Mouse (Mus musculus): ENCODE results near the gene Dab1. TPM values are rescaled to one million over a fixed set of nuclear protein-coding genes. Genes with fewer than 3 reads are reported as not detected.

Dab1 gene
- total and polyA plus RNA-seq, 2 experiments: 0.02 to 0.09 TPM

- TF ChIP-seq POLR2A (IDR thresholded peaks at IDR 0.05; ENCODE audit: extremely low read depth, insufficient read depth, low read length): no peak
- no peak for TF ChIP-seq CTCF (IDR thresholded peaks at IDR 0.05; ENCODE audit: low read depth, low read length)
- Histone ChIP-seq H3K36me3 (ENCODE audit: control insufficient read depth, insufficient read depth, low read length) (no peaks in the 10 kb centered on the region), H3K4me3 (ENCODE audit: insufficient read depth, low read depth, low read length) (no peak overlapping the region), H3K27ac (replicated peaks; ENCODE audit: insufficient read depth, low read depth, low read length) (no peak overlapping the region), H3K79me2 (ENCODE audit: control insufficient read depth, insufficient read depth, low read length) (no peaks in the 10 kb centered on the region), H3K27me3 (ENCODE audit: control insufficient read depth, insufficient read depth, low read length) (no peaks in the 10 kb centered on the region), H3K9ac (ENCODE audit: low read depth, low read length) (no peak overlapping the region), H3K4me1 (ENCODE audit: control insufficient read depth, insufficient read depth, low read length) (no peaks in the 10 kb centered on the region)
- no peak for DNase-seq (ENCODE audit: extremely low read depth, low read depth, low spot score)
- WGBS: 71% methylated on average over 3 of the region's 3 CpGs
Measured at GRCm38 (mm10) chr4:103881641-103882040, 262.5 kb downstream of the Dab1 start.

DNA sequence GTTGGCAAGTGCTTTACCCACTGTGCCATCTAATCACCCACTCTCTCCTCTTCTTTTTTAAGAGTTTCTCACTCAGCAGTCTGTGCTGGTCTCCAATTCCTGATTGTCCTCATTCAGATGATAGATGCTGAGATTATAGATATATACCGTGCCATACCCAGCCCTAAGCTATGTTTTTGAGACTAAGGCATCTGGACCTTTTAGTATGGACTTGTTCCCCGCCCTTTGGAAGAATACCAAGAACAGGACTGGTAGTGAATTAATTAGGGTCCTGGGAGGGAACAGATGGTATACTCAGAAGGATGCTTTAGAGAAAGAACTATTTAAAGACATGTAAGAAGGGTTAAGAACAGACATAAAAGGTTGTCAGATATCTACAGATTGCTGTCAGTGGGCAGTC is 268.9 kb downstream of the Dab1 start:
- TF ChIP-seq CTCF (IDR thresholded peaks at IDR 0.05; ENCODE audit: low read depth, low read length) (no peak), POLR2A (IDR thresholded peaks at IDR 0.05; ENCODE audit: extremely low read depth, insufficient read depth, low read length) (no peak)
- no peaks in the 10 kb centered on the region for H3K4me1 ChIP-seq (ENCODE audit: control insufficient read depth, insufficient read depth, low read length)
- H3K27me3 ChIP-seq (ENCODE audit: control insufficient read depth, insufficient read depth, low read length): no peaks in the 10 kb centered on the region
- no peak overlapping the region for H3K4me3 ChIP-seq (ENCODE audit: insufficient read depth, low read depth, low read length)
- H3K79me2 ChIP-seq (ENCODE audit: control insufficient read depth, insufficient read depth, low read length): no peaks in the 10 kb centered on the region
- H3K36me3 ChIP-seq (ENCODE audit: control insufficient read depth, insufficient read depth, low read length): no peaks in the 10 kb centered on the region
- no peak overlapping the region for H3K9ac ChIP-seq (ENCODE audit: low read depth, low read length)
- no peak overlapping the region for H3K27ac ChIP-seq (replicated peaks; ENCODE audit: insufficient read depth, low read depth, low read length)
- 79% methylated on average over 2 of the region's 2 CpGs for WGBS
- no peak for DNase-seq (ENCODE audit: extremely low read depth, low read depth, low spot score)

DNA sequence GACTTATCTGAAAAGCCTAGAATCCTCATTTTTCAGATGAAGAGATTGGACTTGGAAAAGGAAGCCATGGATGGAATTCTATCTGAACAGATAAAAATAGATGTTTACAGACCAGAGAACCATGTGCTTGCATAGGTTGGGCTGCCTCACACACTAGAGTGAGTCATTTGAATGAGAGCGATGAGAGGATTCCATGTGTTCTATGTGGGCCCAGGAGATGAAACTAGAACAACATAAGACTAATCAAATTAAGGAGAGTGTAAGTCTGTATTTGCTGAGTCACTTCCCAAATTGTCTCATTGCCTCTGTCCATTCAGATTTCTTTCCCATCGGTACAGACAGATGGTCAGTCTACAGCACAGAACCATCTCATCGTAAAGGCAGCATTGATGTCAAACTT is 270.0 kb downstream of the Dab1 start:
- no peaks in the 10 kb centered on the region for H3K79me2 ChIP-seq (ENCODE audit: control insufficient read depth, insufficient read depth, low read length)
- H3K27me3 ChIP-seq (ENCODE audit: control insufficient read depth, insufficient read depth, low read length): no peaks in the 10 kb centered on the region
- no peak overlapping the region for H3K9ac ChIP-seq (ENCODE audit: low read depth, low read length)
- TF ChIP-seq CTCF (IDR thresholded peaks at IDR 0.05; ENCODE audit: low read depth, low read length) (no peak), POLR2A (IDR thresholded peaks at IDR 0.05; ENCODE audit: extremely low read depth, insufficient read depth, low read length) (no peak)
- WGBS: 93% methylated on average over 3 of the region's 3 CpGs
- H3K4me3 ChIP-seq (ENCODE audit: insufficient read depth, low read depth, low read length): no peak overlapping the region
- H3K4me1 ChIP-seq (ENCODE audit: control insufficient read depth, insufficient read depth, low read length): no peaks in the 10 kb centered on the region
- no peak overlapping the region for H3K27ac ChIP-seq (replicated peaks; ENCODE audit: insufficient read depth, low read depth, low read length)
- DNase-seq (ENCODE audit: extremely low read depth, low read depth, low spot score): no peak
- H3K36me3 ChIP-seq (ENCODE audit: control insufficient read depth, insufficient read depth, low read length): no peaks in the 10 kb centered on the region

DNA sequence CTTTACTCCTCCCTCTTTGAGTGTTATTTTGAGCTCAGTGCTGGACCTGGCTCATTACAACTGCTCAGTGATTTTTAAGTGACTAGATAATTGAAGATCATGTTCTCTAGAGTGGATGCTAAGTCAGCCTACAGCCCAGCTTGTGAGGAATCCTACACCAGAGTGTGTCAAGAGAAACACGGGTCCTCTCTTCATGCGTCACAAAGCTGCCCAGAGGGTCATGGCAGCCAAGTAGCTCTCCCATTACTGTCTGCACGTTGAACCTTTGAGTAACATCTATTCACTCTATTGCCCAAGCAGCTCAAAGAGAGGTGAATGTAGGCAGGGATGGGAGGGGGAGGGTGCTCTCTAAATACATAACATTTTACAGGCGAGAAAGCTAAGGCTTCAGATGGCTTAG is 277.6 kb downstream of the Dab1 start:
- Histone ChIP-seq H3K9ac (ENCODE audit: low read depth, low read length) (no peak overlapping the region), H3K36me3 (ENCODE audit: control insufficient read depth, insufficient read depth, low read length) (no peaks in the 10 kb centered on the region), H3K27ac (replicated peaks; ENCODE audit: insufficient read depth, low read depth, low read length) (no peak overlapping the region), H3K4me3 (ENCODE audit: insufficient read depth, low read depth, low read length) (no peak overlapping the region), H3K4me1 (ENCODE audit: control insufficient read depth, insufficient read depth, low read length) (no peaks in the 10 kb centered on the region), H3K27me3 (ENCODE audit: control insufficient read depth, insufficient read depth, low read length) (no peaks in the 10 kb centered on the region), H3K79me2 (ENCODE audit: control insufficient read depth, insufficient read depth, low read length) (no peaks in the 10 kb centered on the region)
- WGBS: 74% methylated on average over 4 of the region's 4 CpGs
- DNase-seq (ENCODE audit: extremely low read depth, low read depth, low spot score): no peak
- TF ChIP-seq POLR2A (IDR thresholded peaks at IDR 0.05; ENCODE audit: extremely low read depth, insufficient read depth, low read length): no peak

DNA sequence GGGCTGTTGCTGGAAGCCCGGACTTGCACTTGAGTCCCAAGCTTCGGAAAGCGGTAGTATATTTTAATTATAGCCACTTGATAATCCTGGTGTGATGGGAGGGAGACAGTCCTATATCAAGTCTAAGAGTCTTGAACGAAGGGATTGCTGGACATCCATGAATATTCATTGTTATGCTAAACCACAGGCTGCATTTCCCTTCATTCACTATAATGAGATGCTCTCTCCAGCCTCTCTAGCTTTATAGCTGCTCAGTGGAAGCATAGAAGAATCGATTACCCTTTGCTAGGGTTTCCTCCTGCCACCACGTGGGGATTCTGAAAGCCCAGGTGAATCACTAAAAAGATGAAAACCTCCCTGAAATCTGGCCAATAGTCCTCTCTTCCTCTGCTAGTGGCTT is 278.5 kb downstream of the Dab1 start:
- Histone ChIP-seq H3K79me2 (ENCODE audit: control insufficient read depth, insufficient read depth, low read length) (no peaks in the 10 kb centered on the region), H3K4me1 (ENCODE audit: control insufficient read depth, insufficient read depth, low read length) (no peaks in the 10 kb centered on the region), H3K27me3 (ENCODE audit: control insufficient read depth, insufficient read depth, low read length) (no peaks in the 10 kb centered on the region), H3K36me3 (ENCODE audit: control insufficient read depth, insufficient read depth, low read length) (no peaks in the 10 kb centered on the region), H3K4me3 (ENCODE audit: insufficient read depth, low read depth, low read length) (no peak overlapping the region), H3K27ac (replicated peaks; ENCODE audit: insufficient read depth, low read depth, low read length) (no peak overlapping the region), H3K9ac (ENCODE audit: low read depth, low read length) (no peak overlapping the region)
- no peak for DNase-seq (ENCODE audit: extremely low read depth, low read depth, low spot score)
- TF ChIP-seq CTCF (IDR thresholded peaks at IDR 0.05; ENCODE audit: low read depth, low read length): no peak
- TF ChIP-seq POLR2A (IDR thresholded peaks at IDR 0.05; ENCODE audit: extremely low read depth, insufficient read depth, low read length): no peak
- WGBS: 81% methylated on average over 6 of the region's 6 CpGs

GRCm38 (mm10) chr4:103911441-103911840 is 292.3 kb downstream of the Dab1 start:
- DNase-seq (ENCODE audit: extremely low read depth, low read depth, low spot score): no peak
- Histone ChIP-seq H3K79me2 (ENCODE audit: control insufficient read depth, insufficient read depth, low read length) (no peaks in the 10 kb centered on the region), H3K27me3 (ENCODE audit: control insufficient read depth, insufficient read depth, low read length) (no peaks in the 10 kb centered on the region), H3K27ac (replicated peaks; ENCODE audit: insufficient read depth, low read depth, low read length) (no peak overlapping the region), H3K36me3 (ENCODE audit: control insufficient read depth, insufficient read depth, low read length) (no peaks in the 10 kb centered on the region), H3K4me1 (ENCODE audit: control insufficient read depth, insufficient read depth, low read length) (no peaks in the 10 kb centered on the region), H3K9ac (ENCODE audit: low read depth, low read length) (no peak overlapping the region), H3K4me3 (ENCODE audit: insufficient read depth, low read depth, low read length) (no peak overlapping the region)
- 74% methylated on average over 4 of the region's 4 CpGs for WGBS
- TF ChIP-seq POLR2A (IDR thresholded peaks at IDR 0.05; ENCODE audit: extremely low read depth, insufficient read depth, low read length) (no peak), CTCF (IDR thresholded peaks at IDR 0.05; ENCODE audit: low read depth, low read length) (no peak)
